Mouse (Mus musculus) c-Kit-negative CD71-positive TER-119-positive erythroid progenitor cells, embryonic 14.5 days (primary cell): ENCODE measurements around the gene Adam19.
"Not testable (repeated sequence)": the region's sequence is repeated elsewhere in the genome, so short reads cannot be mapped to it uniquely, and the experiment has no call there.

Experiments
- DNase-seq: peaks from one replicate; pipeline ENCODE4 v3.0.0-alpha.2; 2013; ENCODE audit warnings: low read depth, low spot score

Adam19 gene

DNA sequence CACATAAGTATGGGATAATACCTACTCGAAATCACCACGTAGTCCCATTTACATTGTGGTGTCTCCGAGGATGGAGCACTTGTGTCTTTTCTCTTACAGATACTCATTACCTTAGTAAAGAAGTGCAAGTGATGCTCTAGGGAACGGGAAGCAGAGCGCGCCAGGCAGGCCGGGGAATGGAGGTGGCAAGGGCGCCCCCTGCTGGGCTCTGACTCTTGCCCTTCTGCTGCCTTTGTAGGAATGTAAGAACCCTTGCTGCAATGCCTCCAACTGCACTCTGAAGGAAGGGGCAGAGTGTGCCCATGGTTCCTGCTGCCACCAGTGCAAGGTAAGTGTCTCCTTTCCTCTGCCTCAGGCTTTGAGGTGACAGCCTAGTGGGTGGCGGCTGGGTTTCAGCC, 72.8 kb downstream of the Adam19 start:
- peak; percentile 36 for DNase-seq

DNA sequence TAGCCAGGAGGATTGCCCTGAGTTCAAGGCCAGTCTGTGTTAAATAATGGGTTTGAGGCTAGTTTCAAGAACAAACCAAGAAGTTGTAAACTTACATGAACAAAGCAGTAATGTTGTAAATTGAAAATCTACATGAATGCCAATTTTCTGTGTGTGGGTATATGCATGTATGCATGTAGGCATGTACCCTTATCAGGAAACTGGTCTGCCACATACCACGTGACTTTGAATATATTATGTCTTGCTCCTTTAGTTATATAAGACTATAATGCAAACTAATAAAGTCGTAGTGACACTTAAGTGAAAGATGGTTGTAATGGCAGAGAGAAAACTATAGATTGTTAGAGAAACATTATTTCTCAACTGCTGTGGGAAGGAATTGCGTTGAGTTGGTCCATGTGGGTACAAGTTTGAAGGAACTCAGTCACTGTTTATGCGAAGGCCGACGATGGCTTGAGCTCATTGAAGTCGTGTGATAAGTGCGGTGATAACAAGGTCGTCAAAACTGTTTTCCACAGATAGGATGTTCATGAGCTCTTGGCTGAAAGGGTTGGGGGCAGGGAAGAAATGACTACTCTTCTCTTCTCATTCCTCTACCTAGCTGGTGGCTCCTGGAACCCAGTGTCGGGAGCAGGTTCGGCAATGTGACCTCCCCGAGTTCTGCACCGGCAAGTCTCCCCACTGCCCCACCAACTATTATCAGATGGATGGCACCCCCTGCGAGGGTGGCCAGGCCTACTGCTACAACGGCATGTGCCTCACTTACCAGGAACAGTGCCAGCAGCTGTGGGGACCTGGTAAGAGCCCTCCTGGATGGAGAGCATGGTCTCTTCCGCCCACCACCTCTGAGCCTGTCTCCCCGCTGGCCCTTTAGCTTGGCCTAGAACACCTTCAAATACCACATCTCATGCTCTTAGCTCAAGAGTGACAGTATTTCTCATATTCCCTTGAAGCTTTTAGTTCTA, 75.5 kb downstream of the Adam19 start:
- no peak for DNase-seq

DNA sequence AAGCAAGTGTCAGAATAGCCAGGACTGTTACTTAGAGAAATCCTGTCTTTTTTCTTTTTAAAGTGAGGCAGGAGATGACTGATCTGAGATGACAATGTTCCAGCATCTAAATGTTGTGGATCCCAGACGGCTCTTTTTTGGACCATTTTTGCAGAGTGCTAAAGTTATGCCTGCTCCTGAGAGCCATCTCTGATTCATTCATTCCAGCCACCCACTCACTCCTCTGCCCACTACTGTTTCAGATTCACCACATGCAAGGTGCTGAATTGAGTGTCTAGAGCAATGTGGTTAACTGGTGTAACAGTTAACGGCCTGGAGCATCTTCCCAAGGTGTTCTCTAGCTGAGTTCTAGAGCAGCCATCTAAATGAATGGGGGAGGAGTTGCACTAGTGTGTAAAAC, 79.1 kb downstream of the Adam19 start:
- DNase-seq, result no peak

DNA sequence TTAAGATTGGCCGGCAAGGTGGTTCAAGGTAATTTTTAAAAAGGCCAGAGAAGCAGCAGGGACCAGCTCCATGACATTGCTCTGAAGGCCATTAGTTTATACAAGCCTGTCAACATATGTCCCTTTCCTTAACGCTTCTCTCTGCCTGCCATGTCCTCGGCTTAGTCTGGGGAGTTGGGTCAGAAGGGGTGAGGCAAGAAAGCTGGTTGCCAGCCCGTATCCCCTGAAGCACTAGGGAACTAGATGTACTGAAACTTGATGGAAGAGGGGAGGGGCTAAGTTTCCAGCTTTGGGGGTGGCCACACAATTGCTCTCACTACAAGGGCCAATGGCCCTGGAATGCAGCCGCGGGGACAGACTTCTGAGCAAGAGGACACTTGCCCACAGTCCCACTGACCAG, 87.5 kb downstream of the Adam19 start:
- DNase-seq, result no peak

DNA sequence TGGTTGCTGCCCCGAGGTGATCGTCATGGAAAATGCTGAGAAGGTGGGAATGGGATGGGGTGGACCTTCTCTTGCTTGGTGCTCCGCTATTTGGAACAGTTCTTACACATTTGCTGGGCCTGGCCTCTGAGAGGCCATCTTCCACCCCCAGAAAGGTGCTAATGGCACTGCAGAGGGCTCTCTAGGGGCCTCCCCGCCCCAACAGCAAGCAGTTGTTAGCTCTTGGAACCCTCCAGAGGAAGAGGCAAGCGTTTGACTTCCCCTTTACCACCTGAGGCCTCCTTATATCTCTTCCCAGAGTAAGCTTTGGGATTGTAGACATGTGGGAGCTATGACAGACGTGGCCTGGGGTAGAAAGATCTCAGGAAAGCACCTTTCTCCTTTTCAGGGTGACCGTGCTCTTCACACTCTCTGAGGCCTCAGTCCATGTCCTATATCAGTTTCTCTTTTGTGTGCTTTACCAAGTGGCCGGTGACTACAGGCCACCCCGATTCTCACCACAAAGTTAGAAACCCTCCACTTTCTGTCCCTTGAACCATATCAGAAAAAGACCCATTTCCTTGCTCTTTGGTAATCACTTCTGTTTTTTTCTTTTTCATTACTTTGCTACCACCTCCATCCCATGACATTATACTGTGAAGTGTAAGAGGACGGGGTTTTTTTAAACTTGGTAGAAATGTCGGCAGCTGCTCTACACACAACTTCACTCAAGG, 89.5 kb downstream of the Adam19 start:
- no peak for DNase-seq

DNA sequence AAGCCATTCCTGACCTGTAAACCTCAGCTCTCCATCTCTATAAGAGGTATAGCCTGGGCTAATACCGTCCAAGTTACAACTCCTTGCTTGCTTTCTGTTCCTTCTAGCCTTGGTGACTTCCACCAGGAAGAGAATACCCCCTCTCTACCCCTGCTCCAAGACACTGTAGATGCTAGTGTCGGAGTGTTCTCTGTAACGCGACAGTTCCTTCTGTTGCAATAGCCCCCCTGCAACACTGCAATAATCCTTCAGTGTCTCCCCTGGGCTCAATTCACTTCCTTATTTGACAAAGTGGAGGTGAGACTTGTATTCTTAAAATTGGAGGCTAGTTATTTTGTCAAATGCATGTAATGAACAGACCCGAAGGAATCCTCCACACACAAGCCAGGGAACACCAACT, 90.8 kb downstream of the Adam19 start:
- DNase-seq, result no peak

DNA sequence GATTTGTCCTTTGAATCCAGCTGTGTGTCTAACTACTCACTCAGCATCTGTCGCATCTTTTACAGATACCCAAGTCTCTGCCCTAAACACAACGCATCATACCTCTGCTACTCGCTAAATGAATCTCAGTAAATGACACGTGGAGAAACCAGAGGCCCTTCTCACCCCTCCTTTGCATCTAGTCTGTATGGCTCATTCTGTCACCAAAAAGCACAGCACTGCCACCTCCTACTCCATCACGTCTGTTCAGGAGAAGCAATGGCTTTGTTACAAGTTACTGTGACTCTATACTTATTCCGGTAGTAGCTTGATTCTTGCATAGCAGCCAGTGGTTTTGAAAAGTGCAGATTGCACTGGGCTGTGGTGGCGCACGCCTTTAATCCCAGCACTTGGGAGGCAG, 101.2 kb downstream of the Adam19 start:
- no peak for DNase-seq

DNA sequence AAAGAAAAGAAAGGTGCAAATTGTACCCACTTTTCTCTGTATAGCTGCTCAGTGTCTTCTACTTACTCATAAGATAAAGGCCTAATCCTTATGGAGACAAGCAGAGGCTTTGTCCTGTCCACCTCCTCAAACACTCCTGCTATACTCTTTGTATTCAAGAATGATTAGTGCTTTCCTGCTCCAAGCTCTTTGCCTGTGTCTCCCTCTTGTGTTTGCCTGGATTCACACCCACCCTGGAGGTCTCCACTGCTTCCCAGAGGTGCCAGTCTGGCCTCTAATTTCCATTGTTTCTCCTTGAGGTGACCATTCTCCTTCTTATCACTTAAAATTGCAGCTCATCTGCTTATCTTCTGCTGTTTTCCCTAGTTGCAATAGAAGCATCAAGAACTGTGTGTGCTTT, 101.7 kb downstream of the Adam19 start:
- no peak for DNase-seq

DNA sequence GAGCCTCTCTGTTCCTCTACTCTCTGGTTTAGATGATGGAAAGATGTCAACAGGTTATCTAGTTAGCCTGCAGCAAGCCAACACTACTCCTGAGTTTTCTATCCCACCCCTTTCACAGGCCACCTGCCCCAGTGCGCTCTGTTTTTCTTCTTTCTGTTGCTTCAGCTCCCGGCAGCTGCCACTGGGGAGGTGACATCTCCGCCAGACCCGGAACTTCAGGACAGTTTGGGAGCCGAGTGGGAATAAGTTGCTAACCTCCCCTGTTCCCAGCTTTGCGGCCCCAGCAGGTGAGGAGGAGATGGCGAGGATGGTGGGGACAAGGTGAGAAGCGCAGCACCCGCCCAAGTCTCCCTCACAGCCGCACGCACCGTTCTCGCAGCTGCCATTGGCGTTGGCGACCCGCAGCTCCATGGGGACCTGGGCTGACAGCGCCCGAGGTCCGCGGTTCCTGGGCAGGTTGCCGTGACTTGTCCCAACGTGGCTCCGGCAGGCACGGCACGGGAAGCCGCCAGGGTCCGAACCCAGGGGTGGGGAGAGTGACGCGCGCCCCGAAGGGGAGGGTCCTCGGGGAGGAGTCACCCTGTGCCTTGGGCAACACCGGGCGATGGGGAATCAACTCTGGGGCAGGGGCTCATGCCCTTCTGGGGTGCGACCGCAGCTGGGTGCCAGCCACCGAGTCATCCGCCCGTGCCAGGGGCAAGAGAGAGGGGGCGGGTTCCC, 110.2 kb downstream of the Adam19 start, which contains the start of gene Nipal4:
Nipal4 (minus strand) TSS at position 643 of the 720 bp plus-strand sequence.
- no peak for DNase-seq

DNA sequence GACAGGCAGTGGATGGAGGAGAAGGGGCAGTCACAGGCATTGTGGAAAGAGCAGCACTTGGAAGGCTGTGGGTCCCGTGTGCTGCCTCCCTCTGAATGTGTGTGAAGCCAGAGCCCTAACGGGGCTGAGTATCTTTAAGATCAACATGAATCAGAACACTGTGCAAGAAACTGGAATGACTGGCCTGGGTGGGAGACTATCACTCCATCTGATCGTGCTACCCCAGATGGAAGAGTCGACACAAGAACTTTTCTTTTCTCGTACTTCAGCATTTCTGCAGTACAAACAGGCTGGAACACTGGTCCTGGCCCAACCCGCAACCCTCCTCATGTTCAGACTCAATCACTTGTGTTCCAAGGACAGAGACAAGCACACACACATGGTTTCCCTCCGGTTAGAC, 112.7 kb downstream of the Adam19 start:
- no peak for DNase-seq

DNA sequence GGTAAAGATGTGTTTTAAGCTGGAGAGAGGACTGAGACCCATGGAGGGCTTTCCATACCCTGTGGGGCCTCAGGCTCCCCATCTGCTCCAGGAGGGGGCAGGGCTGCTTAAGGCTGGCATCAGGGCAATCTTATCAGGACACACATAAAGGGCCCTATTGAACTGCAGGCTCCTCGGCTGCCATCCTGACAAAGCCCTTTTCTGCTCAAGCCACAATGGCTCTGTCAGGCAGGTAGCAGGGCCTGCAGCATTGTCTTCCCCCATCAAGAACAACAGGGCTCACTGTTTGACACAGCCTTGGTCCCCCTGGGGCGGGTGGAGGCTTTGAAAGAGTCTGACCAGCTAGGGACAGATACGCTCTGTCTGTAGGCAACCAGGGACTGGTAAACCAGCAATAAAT, 114.1 kb downstream of the Adam19 start:
- no peak for DNase-seq

DNA sequence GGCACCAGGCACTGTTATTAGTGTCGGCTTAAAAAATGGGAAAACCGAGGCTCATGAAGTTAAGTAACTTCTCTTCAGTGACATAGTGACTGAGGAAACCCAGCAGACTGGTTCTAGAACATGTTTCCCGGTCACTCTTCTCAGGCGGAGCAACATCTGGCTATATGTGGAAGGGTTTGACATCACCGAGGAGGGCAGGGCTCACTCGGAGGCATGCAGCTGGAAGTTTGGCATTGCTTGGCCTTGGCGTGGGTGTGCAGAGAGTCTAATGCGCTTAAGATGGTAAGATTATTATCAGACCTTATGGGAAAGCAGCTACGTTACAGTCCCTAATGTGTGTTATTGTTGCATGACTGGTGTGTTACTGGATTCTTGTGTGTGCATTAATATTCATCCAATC, 116.3 kb downstream of the Adam19 start:
- no peak for DNase-seq

DNA sequence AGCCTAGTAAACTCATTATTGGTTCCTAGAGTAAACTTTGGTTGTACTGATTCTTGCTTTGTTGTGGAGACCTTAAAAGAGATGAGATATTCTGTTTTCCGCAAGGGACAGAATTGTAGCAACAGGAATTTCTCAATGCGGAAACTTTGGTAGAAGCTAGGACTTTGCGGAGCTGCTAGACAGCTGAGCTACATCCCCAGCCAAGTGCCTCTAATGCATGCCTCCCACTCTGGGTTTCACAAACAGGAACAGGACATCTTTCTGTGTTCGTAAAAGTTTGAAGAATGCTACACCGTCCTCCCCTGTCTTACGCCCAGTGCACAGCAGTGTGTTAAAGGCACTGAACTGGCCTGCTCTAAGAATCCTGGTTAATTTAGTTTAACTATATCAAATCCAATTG, 120.4 kb downstream of the Adam19 start:
- DNase-seq, result no peak

DNA sequence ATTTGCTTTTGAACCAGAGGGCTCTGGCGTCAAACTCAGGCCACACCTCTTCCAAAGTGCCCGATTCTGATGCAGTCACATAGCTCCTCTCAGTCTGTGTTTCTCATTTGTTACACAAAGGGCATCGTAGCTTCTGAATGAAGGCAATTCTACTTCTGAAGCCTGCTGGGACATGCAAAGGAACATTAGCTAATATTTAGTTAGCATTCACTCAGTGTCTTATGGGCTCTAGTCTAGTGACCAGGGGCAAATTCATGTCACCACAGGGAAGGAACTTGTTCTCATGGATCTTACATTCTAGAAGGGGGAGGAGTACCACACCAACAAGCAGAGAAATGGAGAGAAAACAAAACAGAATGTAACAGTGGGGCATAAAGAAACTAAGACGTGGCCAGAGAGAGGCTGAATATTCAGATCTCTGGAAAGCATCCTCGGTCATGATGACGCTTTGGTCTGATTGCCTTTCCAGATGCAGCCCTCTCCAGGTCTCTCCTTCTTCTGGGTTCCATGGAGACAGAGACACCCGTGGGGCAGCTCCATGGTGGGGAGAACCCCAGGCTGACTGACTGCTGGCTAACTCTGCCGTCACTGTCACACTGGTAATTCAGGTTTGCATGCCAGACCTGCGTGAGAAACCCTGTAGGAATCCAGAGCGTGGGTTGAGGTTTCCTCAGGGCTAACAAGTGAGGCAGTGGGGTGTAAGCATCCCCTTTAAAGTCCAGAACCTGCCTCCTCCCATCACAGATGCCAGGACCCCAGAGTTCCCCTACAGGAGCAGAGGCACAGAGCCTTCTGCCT, 121.7 kb downstream of the Adam19 start:
- DNase-seq, result no peak

DNA sequence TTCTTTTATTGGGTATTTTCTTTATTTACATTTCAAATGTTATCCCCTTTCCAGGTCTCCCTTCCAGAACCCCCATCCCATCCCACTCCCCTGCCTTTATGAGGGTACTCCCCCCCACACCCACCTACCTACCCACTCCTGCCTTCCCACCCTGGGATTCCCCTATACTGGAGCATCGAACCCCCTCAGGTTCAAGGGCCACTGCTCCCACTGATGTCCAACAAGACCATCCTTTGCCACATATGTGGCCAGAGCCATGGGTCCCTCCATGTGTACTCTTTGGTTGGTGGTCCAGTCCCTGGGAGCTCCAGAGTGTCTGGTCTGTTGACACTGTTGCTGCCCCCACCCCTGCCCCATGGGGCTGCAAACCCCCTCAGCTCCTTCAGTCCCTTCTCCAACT, 126.2 kb downstream of the Adam19 start:
- DNase-seq, result not testable (repeated sequence)

DNA sequence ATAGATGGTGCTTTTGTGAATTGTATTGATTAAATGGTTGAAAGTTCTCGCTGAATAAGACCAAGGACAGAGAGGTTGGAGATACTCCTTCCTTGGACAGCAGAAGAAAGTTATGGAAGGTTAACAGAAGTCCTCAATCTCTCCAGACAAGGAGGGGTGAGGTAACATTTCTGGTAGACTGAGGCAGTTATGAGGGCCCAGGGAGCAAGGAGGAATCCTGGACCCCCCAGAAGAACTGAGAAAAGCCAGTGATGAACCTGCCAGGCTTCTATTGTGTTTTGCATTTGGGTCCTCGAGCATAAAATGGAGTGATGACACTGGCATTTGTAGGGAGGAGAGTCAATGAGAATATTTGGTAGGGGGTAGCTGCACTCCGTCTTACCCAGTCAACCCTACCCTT, 129.2 kb downstream of the Adam19 start:
- no peak for DNase-seq

DNA sequence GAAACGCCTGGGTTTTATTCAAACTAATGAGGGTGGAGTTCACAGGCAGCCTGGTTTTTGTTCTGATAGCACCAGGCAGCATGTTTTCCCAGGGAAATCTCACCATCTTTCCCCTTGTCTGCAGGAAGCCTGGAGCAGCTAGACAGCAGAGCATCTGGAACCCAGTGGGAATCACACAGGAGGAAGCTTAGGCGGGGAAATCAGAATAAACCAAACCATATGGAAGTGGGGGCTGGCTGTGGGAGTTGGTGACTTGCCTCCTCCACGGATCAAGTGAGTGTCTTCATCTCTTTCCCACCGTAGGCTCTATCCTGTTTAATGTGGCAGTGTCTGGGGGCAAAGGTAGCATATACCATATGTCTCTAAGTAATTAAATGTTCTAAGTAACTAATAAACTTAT, 129.7 kb downstream of the Adam19 start:
- no peak for DNase-seq

DNA sequence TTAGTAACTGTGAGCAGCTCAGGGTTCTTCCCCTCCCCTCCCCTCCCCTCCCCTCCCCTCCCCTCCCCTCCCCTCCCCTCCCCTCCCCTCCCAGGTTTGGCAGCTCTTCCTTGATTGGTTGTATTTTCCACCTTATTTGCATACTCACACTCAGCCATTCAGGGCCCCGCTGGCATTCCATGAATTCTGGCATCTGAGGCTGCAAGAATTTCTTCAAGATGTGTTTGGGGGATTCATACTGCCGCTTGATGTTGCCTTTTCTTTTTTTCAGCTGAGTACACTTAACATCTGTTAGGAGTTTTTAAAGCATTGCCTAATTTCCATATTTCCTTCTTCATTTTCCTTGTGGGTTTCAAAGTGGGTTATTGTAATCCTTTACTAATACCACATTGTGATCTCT, 132.5 kb downstream of the Adam19 start:
- DNase-seq, result no peak

DNA sequence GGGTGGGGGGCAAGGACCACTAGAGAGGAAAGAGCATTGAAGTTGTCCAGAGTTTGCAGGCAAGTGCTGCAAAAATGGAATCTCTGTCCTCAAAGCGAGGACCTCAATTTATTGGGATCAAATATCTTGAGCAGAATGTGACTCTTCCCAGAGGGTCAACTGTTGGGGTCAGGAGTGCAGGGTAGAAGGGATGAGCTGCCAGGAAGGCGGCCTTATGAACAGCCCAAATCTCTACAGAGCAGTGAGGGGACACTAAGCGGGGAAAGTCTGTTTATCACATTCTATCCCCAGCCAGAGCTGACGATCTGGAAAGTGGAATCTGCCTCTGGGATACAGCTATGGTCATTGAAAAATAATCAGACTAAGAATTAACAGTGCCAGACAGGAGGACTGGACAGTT, 138.4 kb downstream of the Adam19 start:
- no peak for DNase-seq
